Mouse (Mus musculus): ENCODE data around the gene Syne2. TPM values are rescaled to one million over a fixed set of nuclear protein-coding genes. Genes with fewer than 3 reads are reported as not detected.
"Not testable (repeated sequence)": the region's sequence is repeated elsewhere in the genome, so short reads cannot be mapped to it uniquely, and the experiment has no call there.

Gene Syne2
- polyA plus RNA-seq, 1 experiment from 2014 or later, result 97.5 TPM

DNA sequence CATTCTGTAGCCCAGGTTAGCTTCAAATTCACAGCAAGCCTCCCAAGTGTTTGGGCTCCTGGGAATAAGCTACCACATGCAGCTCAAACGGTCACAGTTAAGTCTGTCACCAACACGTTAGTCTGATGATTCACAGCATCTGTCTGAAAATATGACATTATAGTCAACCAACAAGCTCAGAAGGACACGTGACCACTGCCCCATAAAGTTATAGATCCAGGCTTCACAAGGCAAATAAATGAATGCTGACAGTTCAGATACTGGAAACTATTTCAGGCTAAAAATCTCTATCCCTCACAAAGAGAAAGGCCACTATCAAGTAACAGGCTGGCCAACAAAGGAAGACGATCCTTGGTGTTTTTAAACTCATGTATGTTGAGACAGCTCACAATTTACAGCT is 298.6 kb downstream of the Syne2 start:
- no peak overlapping the region for H3K9ac ChIP-seq (ENCODE audit: low read depth, low read length)
- no peaks in the 10 kb centered on the region for H3K4me1 ChIP-seq (replicated peaks; ENCODE audit: control insufficient read depth, insufficient read depth, low read length)
- no peak overlapping the region for H3K27ac ChIP-seq (ENCODE audit: low read depth, low read length)
- H3K9me3 ChIP-seq (ENCODE audit: control insufficient read depth, low read length), result no peaks in the 10 kb centered on the region
- H3K27me3 ChIP-seq (ENCODE audit: control insufficient read depth, insufficient read depth, low read length), result no peaks in the 10 kb centered on the region
- WGBS, result 72% methylated on average over 4 of the region's 4 CpGs
- ATAC-seq (ENCODE audit: low FRiP score) (no peak), DNase-seq (ENCODE audit: low spot score) (no peak)
- no peak overlapping the region for H3K4me3 ChIP-seq (ENCODE audit: low read depth, low read length)
- no peak overlapping the region for H3K4me2 ChIP-seq (replicated peaks; ENCODE audit: low read depth, low read length)
- no peaks in the 10 kb centered on the region for H3K36me3 ChIP-seq (ENCODE audit: control insufficient read depth, insufficient read depth, low read length)

DNA sequence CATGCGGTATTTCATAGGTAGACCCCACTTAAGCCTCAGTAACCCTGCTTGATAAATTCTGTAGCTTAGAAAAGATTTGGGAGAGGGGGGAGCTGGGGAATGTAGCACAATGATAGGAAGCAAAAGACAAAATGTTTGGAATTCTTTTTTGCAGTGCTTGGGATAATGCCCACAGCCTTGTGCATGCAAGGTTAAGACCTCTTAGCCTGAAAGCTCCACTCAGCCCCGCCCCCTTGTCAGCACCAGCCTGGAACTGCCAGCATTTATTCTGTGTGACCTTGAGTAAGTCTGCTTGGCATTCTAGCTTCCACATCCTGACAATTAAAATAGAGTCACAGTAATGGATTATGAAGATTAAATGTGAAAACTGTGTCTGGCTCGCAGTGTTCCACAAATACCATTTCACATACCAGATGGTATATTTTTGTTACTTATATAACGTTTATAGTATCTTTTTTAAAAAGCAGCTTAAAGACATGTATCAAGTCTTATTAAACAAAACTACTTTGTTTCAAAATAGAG is 299.8 kb downstream of the Syne2 start:
- peak; percentile 11 for DNase-seq (ENCODE audit: low spot score)

DNA sequence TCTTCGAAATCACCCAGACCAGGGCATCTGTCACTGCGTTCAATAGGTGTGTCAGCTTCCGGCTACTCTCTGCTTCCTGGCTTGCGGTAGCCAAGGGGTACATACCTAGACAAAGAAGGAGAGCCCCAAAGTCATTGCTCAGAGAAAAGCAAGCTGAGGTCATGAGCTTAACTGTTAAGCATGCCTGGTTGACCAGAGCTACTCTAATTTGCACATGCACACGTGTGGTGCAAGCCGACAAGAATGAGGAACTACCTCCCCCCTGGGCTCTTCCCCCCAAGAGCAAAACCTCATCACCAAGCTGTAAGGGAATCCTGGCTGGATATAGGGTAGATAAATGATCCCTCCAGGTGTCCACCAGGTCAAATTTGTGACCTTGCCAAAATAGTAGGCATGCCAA is 305.3 kb downstream of the Syne2 start:
- Histone ChIP-seq H3K4me3 (ENCODE audit: low read depth, low read length) (no peak overlapping the region), H3K4me2 (replicated peaks; ENCODE audit: low read depth, low read length) (no peak overlapping the region), H3K27me3 (ENCODE audit: control insufficient read depth, insufficient read depth, low read length) (no peaks in the 10 kb centered on the region), H3K36me3 (ENCODE audit: control insufficient read depth, insufficient read depth, low read length) (no peaks in the 10 kb centered on the region), H3K4me1 (replicated peaks; ENCODE audit: control insufficient read depth, insufficient read depth, low read length) (no peaks in the 10 kb centered on the region), H3K9ac (ENCODE audit: low read depth, low read length) (no peak overlapping the region), H3K9me3 (ENCODE audit: control insufficient read depth, low read length) (no peaks in the 10 kb centered on the region), H3K27ac (ENCODE audit: low read depth, low read length) (no peak overlapping the region)
- DNase-seq (ENCODE audit: low spot score) (no peak), ATAC-seq (ENCODE audit: low FRiP score) (no peak)
- WGBS, result 95% methylated on average over 6 of the region's 6 CpGs

More for the DNA sequence above, 299.8 kb downstream of the Syne2 start:
- H3K4me1 ChIP-seq (replicated peaks; ENCODE audit: control insufficient read depth, insufficient read depth, low read length), result no peaks in the 10 kb centered on the region
- H3K9me3 ChIP-seq (ENCODE audit: control insufficient read depth, low read length), result no peaks in the 10 kb centered on the region
- ATAC-seq (ENCODE audit: low FRiP score), result no peak
- no peak overlapping the region for H3K4me2 ChIP-seq (replicated peaks; ENCODE audit: low read depth, low read length)
- no peak overlapping the region for H3K9ac ChIP-seq (ENCODE audit: low read depth, low read length)
- no peak overlapping the region for H3K4me3 ChIP-seq (ENCODE audit: low read depth, low read length)
- WGBS, result 61% methylated on average over 4 of the region's 4 CpGs
- H3K27me3 ChIP-seq (ENCODE audit: control insufficient read depth, insufficient read depth, low read length), result no peaks in the 10 kb centered on the region
- H3K36me3 ChIP-seq (ENCODE audit: control insufficient read depth, insufficient read depth, low read length), result no peaks in the 10 kb centered on the region
- H3K27ac ChIP-seq (ENCODE audit: low read depth, low read length), result no peak overlapping the region

DNA sequence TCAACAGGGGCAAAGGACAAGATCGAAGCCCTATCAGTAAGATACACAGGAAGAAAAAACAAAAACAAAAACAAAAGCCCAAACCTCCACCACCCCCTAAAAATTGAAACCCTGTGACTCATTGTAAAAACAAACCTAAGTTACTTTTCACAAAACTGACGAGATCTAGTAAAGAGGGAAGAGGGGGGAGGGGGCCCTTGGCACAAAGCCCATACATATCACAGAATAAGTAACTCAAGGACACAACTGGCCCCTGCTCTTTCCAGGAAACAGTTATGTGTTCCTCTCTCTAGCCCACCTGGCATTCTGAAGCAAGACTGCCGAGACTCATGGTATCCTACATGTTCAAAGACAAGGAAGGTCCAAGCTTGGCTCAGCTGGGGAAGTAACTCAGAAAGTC is 310.4 kb downstream of the Syne2 start:
- Histone ChIP-seq H3K27me3 (ENCODE audit: control insufficient read depth, insufficient read depth, low read length) (no peaks in the 10 kb centered on the region), H3K4me3 (ENCODE audit: low read depth, low read length) (no peak overlapping the region), H3K9ac (ENCODE audit: low read depth, low read length) (no peak overlapping the region), H3K27ac (ENCODE audit: low read depth, low read length) (no peak overlapping the region), H3K4me2 (replicated peaks; ENCODE audit: low read depth, low read length) (no peak overlapping the region), H3K9me3 (ENCODE audit: control insufficient read depth, low read length) (no peaks in the 10 kb centered on the region), H3K4me1 (replicated peaks; ENCODE audit: control insufficient read depth, insufficient read depth, low read length) (no peaks in the 10 kb centered on the region), H3K36me3 (ENCODE audit: control insufficient read depth, insufficient read depth, low read length) (no peaks in the 10 kb centered on the region)
- ATAC-seq (ENCODE audit: low FRiP score) (no peak), DNase-seq (ENCODE audit: low spot score) (no peak)
- WGBS, result 80% methylated on average over 3 of the region's 3 CpGs

DNA sequence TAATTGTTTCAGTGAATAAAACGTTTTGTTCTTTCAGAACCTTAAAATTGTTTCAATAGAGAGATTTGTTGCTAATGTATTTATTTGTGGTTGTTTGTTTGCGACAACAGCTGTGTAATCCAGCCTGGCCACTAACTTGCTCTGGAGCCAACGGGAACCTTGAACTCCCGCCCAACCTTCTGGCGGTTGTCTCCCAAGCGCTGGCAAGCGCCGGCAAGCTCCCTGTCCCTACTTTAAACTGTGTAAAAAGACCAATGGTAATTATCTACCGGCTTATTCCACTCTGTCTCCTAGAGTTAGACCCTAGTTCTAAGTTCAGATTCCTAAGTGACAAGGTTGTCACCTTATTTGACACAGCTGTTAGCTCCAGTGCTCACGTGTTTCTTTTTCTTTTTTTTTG is 310.9 kb downstream of the Syne2 start:
- H3K27ac ChIP-seq (ENCODE audit: low read depth, low read length), result no peak overlapping the region
- H3K9me3 ChIP-seq (ENCODE audit: control insufficient read depth, low read length), result no peaks in the 10 kb centered on the region
- no peaks in the 10 kb centered on the region for H3K36me3 ChIP-seq (ENCODE audit: control insufficient read depth, insufficient read depth, low read length)
- H3K4me1 ChIP-seq (replicated peaks; ENCODE audit: control insufficient read depth, insufficient read depth, low read length), result no peaks in the 10 kb centered on the region
- DNase-seq (ENCODE audit: low spot score) (no peak), ATAC-seq (ENCODE audit: low FRiP score) (no peak)
- WGBS, result 88% methylated on average over 10 of the region's 10 CpGs
- no peak overlapping the region for H3K4me2 ChIP-seq (replicated peaks; ENCODE audit: low read depth, low read length)
- no peaks in the 10 kb centered on the region for H3K27me3 ChIP-seq (ENCODE audit: control insufficient read depth, insufficient read depth, low read length)
- H3K9ac ChIP-seq (ENCODE audit: low read depth, low read length), result no peak overlapping the region
- no peak overlapping the region for H3K4me3 ChIP-seq (ENCODE audit: low read depth, low read length)

DNA sequence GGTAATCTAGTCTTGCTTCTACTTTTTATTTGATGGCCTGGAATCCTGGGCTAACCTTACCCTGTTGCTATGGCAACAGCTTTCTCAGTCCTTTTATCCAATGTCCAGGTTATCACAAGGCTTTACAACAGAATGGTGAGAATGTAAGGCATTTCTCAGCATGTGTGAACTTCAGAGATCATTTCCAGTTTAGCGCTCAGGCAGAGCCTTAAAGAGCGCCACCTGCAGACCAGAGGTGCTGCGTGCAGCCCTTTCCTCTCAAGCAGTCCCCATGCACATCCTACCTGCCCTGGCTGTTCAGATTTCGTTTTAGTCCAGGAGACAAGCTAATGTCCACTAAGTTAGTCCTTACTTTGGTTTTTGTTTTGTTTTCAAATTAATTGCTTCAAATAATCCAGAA is 312.3 kb downstream of the Syne2 start:
- no peaks in the 10 kb centered on the region for H3K27me3 ChIP-seq (ENCODE audit: control insufficient read depth, insufficient read depth, low read length)
- H3K9me3 ChIP-seq (ENCODE audit: control insufficient read depth, low read length), result no peaks in the 10 kb centered on the region
- H3K27ac ChIP-seq (ENCODE audit: low read depth, low read length), result no peak overlapping the region
- no peaks in the 10 kb centered on the region for H3K36me3 ChIP-seq (ENCODE audit: control insufficient read depth, insufficient read depth, low read length)
- no peaks in the 10 kb centered on the region for H3K4me1 ChIP-seq (replicated peaks; ENCODE audit: control insufficient read depth, insufficient read depth, low read length)
- no peak overlapping the region for H3K9ac ChIP-seq (ENCODE audit: low read depth, low read length)
- no peak for ATAC-seq (ENCODE audit: low FRiP score)
- DNase-seq (ENCODE audit: low spot score), result peak; percentile 56
- no peak overlapping the region for H3K4me3 ChIP-seq (ENCODE audit: low read depth, low read length)
- no peak overlapping the region for H3K4me2 ChIP-seq (replicated peaks; ENCODE audit: low read depth, low read length)
- WGBS, result 21% methylated on average over 4 of the region's 4 CpGs

DNA sequence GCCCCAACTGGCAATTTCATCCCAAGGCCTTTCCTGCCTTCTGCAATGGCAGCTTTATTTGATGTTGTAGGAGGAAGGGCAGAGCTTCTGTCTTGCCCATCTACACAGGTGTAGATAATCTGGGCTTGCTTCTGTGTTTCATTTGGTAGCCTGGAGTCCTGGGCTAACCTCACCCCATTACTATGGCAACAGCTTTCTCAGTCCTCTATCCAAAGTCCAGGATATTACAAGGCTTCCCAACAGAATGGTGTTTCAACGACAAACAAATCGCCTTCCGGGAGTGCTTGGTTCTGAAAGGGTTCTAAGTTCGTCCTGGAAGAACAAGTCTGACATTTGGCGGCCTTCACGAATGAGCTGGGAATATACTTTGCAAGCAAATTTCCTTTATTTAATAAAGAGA is 313.0 kb downstream of the Syne2 start:
- H3K4me1 ChIP-seq (replicated peaks; ENCODE audit: control insufficient read depth, insufficient read depth, low read length), result no peaks in the 10 kb centered on the region
- 88% methylated on average over 6 of the region's 6 CpGs for WGBS
- H3K9ac ChIP-seq (ENCODE audit: low read depth, low read length), result no peak overlapping the region
- no peak for ATAC-seq (ENCODE audit: low FRiP score)
- no peaks in the 10 kb centered on the region for H3K36me3 ChIP-seq (ENCODE audit: control insufficient read depth, insufficient read depth, low read length)
- no peaks in the 10 kb centered on the region for H3K27me3 ChIP-seq (ENCODE audit: control insufficient read depth, insufficient read depth, low read length)
- no peaks in the 10 kb centered on the region for H3K9me3 ChIP-seq (ENCODE audit: control insufficient read depth, low read length)
- no peak overlapping the region for H3K4me2 ChIP-seq (replicated peaks; ENCODE audit: low read depth, low read length)
- H3K27ac ChIP-seq (ENCODE audit: low read depth, low read length), result no peak overlapping the region
- no peak for DNase-seq (ENCODE audit: low spot score)
- H3K4me3 ChIP-seq (ENCODE audit: low read depth, low read length), result no peak overlapping the region

DNA sequence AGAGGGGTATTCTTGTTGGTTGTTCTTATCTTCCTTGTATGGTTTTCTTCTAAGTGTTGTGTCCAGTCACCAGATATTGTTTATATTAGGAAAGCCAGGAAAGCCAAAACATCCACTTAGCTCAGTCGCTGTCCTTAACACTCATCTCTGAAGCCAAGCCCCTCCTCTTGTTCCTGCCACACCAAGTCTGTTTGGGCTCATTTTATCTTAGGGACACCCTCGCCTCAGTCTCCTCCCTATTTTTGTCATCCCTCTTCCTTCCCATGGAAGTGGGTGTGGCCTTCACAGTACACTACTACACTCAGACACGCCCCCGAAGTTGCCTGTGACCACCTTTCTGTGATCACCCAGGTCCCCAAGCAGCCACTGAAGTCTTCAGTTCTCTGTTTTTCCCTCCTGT is 314.7 kb downstream of the Syne2 start:
- Histone ChIP-seq H3K4me2 (replicated peaks; ENCODE audit: low read depth, low read length) (no peak overlapping the region), H3K4me3 (ENCODE audit: low read depth, low read length) (no peak overlapping the region), H3K9me3 (ENCODE audit: control insufficient read depth, low read length) (no peaks in the 10 kb centered on the region), H3K9ac (ENCODE audit: low read depth, low read length) (no peak overlapping the region), H3K27me3 (ENCODE audit: control insufficient read depth, insufficient read depth, low read length) (no peaks in the 10 kb centered on the region), H3K36me3 (ENCODE audit: control insufficient read depth, insufficient read depth, low read length) (no peaks in the 10 kb centered on the region), H3K4me1 (replicated peaks; ENCODE audit: control insufficient read depth, insufficient read depth, low read length) (no peaks in the 10 kb centered on the region), H3K27ac (ENCODE audit: low read depth, low read length) (no peak overlapping the region)
- DNase-seq (ENCODE audit: low spot score) (no peak), ATAC-seq (ENCODE audit: low FRiP score) (no peak)
- 80% methylated on average over 4 of the region's 4 CpGs for WGBS

DNA sequence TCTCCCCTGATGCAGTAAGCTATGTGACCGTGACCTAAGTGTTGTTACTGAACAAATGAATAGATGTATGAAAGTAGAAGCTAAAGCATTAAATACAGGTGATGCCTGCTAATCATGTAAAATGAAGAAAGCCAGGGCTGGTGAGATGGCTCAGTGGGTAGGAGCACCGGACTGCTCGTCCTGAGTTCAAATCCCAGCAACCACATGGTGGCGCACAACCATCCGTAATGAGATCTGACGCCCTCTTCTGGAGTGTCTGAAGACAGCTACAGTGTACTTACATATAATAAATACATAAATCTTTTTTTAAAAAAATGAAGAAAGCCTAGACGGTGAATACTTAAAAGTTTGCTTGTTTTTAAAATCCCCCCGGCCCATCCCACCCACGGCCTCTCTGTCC is 315.1 kb downstream of the Syne2 start:
- not testable (repeated sequence) for H3K36me3 ChIP-seq (ENCODE audit: control insufficient read depth, insufficient read depth, low read length); H3K4me1 ChIP-seq (replicated peaks; ENCODE audit: control insufficient read depth, insufficient read depth, low read length); H3K27ac ChIP-seq (ENCODE audit: low read depth, low read length); H3K27me3 ChIP-seq (ENCODE audit: control insufficient read depth, insufficient read depth, low read length); H3K4me2 ChIP-seq (replicated peaks; ENCODE audit: low read depth, low read length); H3K9me3 ChIP-seq (ENCODE audit: control insufficient read depth, low read length); ATAC-seq (ENCODE audit: low FRiP score); H3K9ac ChIP-seq (ENCODE audit: low read depth, low read length); DNase-seq (ENCODE audit: low spot score); H3K4me3 ChIP-seq (ENCODE audit: low read depth, low read length)
- WGBS, result 81% methylated on average over 9 of the region's 9 CpGs

Data from hindbrain, embryonic 11.5 days (tissue).